Mouse (Mus musculus) layer of hippocampus, adult 9-11 months (tissue): ENCODE data around the gene Dok3.

ENCODE experiments used
- DNase-seq: peaks from one replicate; pipeline ENCODE4 v3.0.0; 2022

The Dok3 gene

DNA sequence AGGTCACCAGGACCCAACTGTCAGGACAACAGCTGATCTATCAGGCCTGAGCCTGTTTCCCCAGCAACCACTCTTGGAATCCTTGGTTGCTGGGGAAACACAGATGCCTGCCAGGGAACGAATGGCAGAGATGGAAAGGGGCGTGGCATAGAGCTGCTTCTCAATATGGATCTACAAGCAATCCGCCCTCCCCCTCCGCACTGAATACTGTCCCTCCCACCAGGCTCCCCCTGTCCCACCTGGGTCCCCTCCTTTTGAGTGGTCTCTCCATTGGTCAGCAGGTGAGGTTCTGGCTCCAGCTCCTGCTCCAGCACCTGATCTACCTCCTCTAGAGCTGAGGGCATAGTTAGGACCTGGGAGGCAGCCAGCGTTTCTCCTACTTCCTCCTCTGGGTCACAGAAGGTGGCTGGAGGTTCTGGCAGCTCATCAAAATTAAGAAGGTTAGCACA, 54.5 kb downstream of the Dok3 start:
- DNase-seq = peak; percentile 90

- DNase-seq = no peak
Observed at GRCm38 (mm10) chr13:55473961-55474360, 55.1 kb downstream of the Dok3 start.
